Mouse (Mus musculus) bone marrow macrophage, adult 2 months (primary cell): ENCODE data around the gene Retreg1.

Source experiments
- CTCF ChIP-seq: IDR thresholded peaks from 2 replicates; pipeline ENCODE4 v1.5.1; 2012; ENCODE audit warnings: low read depth, mild to moderate bottlenecking, low read length, moderate library complexity
- POLR2A ChIP-seq: IDR thresholded peaks from 2 replicates; pipeline ENCODE4 v1.6.1; 2012; ENCODE audit warnings: mild to moderate bottlenecking, low read depth, low read length, borderline replicate concordance

DNA sequence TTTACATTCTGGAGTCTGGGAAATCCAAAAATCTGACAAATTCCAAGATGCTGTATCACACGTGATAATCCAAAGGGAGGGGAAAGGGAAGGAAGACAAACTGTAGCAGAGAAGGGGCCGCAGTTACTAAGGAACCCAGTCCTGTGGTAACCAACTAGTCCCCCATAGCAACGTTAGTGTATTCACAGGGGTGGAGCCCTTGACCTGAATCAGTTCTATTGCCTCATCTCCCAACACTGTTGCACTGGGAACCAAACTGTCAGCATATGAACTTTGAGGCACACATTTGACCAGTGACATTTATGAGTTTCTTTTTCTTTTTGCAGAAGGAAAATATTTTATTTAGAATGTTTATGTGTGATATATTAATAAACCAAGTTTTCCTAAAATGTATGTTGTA, 16.5 kb downstream of the Retreg1 start:
- TF ChIP-seq POLR2A (no peak), CTCF (no peak)
